In genomic region chr7:142284023-142284591, GRCm38 (mm10) we compare ENCODE assay signal across 8 mouse cellular contexts. TPM values are rescaled to one million over a fixed set of nuclear protein-coding genes. Genes with fewer than 3 reads are reported as not detected.
A peak's percentile ranks its signal among the peaks of the same experiment; 100 is the strongest.
DNase-seq lines count a peak whose midpoint lies in the region; ATAC-seq and TF ChIP-seq lines count a peak whose summit lies in the region.

No protein-coding gene starts in this region.

- 0 out of 6 replicates have a peak, but pooled peaks of 1 of the 3 experiments have one; percentile 5 for TF ChIP-seq CTCF in MEL (IDR thresholded peaks at IDR 0.05 in 2 of 3, conservative IDR thresholded peaks at IDR 0.05 in 1 of 3; ENCODE audit: control insufficient read depth in 1 of 3, insufficient read depth in 1 of 3, low read depth in 2 of 3, low read length in 3 of 3, poor library complexity in 1 of 3, severe bottlenecking in 1 of 3)
- TF ChIP-seq CTCF in olfactory bulb, adult 2 months (IDR thresholded peaks at IDR 0.05; ENCODE audit: insufficient read depth, low read depth, low read length): peak; percentile 7; the same call in 1 of the 2 replicates
- no peak; the same call in 1 of the 2 replicates for TF ChIP-seq CTCF in thymus, adult 2 months (IDR thresholded peaks at IDR 0.05; ENCODE audit: borderline replicate concordance, control insufficient read depth, extremely low read depth, insufficient read depth, low read length, poor library complexity)

- H3K9me3 ChIP-seq in MEL (replicated peaks; ENCODE audit: insufficient read depth, low read length): no peaks in the 10 kb centered on the region
- H3K9me3 ChIP-seq in forebrain, embryonic 14.5 days (replicated peaks; ENCODE audit: control insufficient read depth, low read length): no peaks in the 10 kb centered on the region
- no peaks in the 10 kb centered on the region for H3K9me3 ChIP-seq in lung, embryonic 15.5 days

- 1% methylated on average over 38 of the region's 38 CpGs for WGBS in forebrain, embryonic 14.5 days
- under 1% methylated on average over 38 of the region's 38 CpGs for WGBS in large intestine, adult 2 months
- WGBS in lung, embryonic 15.5 days: under 1% methylated on average over 38 of the region's 38 CpGs
- under 1% methylated on average over 38 of the region's 38 CpGs for WGBS in olfactory bulb, adult 2 months
- under 1% methylated on average over 38 of the region's 38 CpGs for WGBS in thymus, adult 2 months

- H3K36me3 ChIP-seq in MEL (ENCODE audit: control insufficient read depth in 1 of 2, insufficient read depth in 2 of 2, low read length in 2 of 2): no peaks in the 10 kb centered on the region
- H3K36me3 ChIP-seq in forebrain, embryonic 14.5 days (ENCODE audit: control insufficient read depth, insufficient read depth, low read length): no peaks in the 10 kb centered on the region
- H3K36me3 ChIP-seq in lung, embryonic 15.5 days: no peaks in the 10 kb centered on the region
- H3K36me3 ChIP-seq in thymus, adult 2 months (ENCODE audit: control insufficient read depth, insufficient read depth, low read length): no peaks in the 10 kb centered on the region

- no peak for TF ChIP-seq RAD21 in MEL (IDR thresholded peaks at IDR 0.05; ENCODE audit: low read depth, low read length)

- intact Hi-C loops in heart, postnatal 25 days (cut with DNase I): loop anchor here (10.0 kb wide), 1 partner anchor 139 kb away; the partner anchor contains the start of gene Gm45337

- peak overlapping the region; percentile 52 to 64 for H3K4me3 ChIP-seq in MEL (ENCODE audit: control insufficient read depth in 1 of 2, insufficient read depth in 1 of 2, low read depth in 2 of 2, low read length in 2 of 2)
- H3K4me3 ChIP-seq in forebrain, embryonic 14.5 days (ENCODE audit: low read depth, low read length): peak overlapping the region; percentile 47
- H3K4me3 ChIP-seq in lung, embryonic 15.5 days: peak overlapping the region; percentile 50
- peak overlapping the region; percentile 65 for H3K4me3 ChIP-seq in olfactory bulb, adult 2 months (ENCODE audit: insufficient read depth, low read depth, low read length)
- H3K4me3 ChIP-seq in thymus, adult 2 months (ENCODE audit: control insufficient read depth, insufficient read depth, low read length): peak overlapping the region; percentile 61

- peak in 1 of 2 experiments; percentile 53; a peak in 1 of 4 replicates for TF ChIP-seq POLR2A in MEL (IDR thresholded peaks at IDR 0.05; ENCODE audit: control insufficient read depth in 1 of 2, insufficient read depth in 1 of 2, low read depth in 1 of 2, low read length in 2 of 2, poor library complexity in 1 of 2)
- no peak for TF ChIP-seq POLR2A in olfactory bulb, adult 2 months (IDR thresholded peaks at IDR 0.05; ENCODE audit: insufficient read depth, low read depth, low read length)
- TF ChIP-seq POLR2A in thymus, adult 2 months (IDR thresholded peaks at IDR 0.05; ENCODE audit: control insufficient read depth, extremely low read depth, insufficient read depth, low read length, poor library complexity): 0 out of 2 replicates have a peak, but pooled peaks have one; percentile 25

- no peaks in the 10 kb centered on the region for H3K4me1 ChIP-seq in MEL (ENCODE audit: control insufficient read depth in 1 of 2, insufficient read depth in 2 of 2, low read length in 2 of 2)
- H3K4me1 ChIP-seq in forebrain, embryonic 14.5 days (ENCODE audit: control insufficient read depth, insufficient read depth, low read length): peaks cover 3% of the 10 kb centered on the region; the same call in 1 of the 2 replicates
- peaks cover 16% of the 10 kb centered on the region for H3K4me1 ChIP-seq in lung, embryonic 15.5 days
- H3K4me1 ChIP-seq in olfactory bulb, adult 2 months (ENCODE audit: control insufficient read depth, insufficient read depth, low read length): peaks cover 7% of the 10 kb centered on the region; the same call in 1 of the 2 replicates
- H3K4me1 ChIP-seq in thymus, adult 2 months (replicated peaks; ENCODE audit: control insufficient read depth, insufficient read depth, low read length): 0 out of 2 replicates have a peak, but pooled peaks cover 2% of the 10 kb centered on the region

- H3K4me2 ChIP-seq in forebrain, embryonic 14.5 days (ENCODE audit: low read length): peak overlapping the region; percentile 83
- H3K4me2 ChIP-seq in lung, embryonic 15.5 days: peak overlapping the region; percentile 87

- ATAC-seq in cerebellum, adult (ENCODE audit: insufficient number of reproducible peaks, low FRiP score, low TSS enrichment): peak; percentile 37; the same call in 1 of the 2 replicates
- ATAC-seq in forebrain, embryonic 14.5 days: peak; percentile 82
- ATAC-seq in lung, embryonic 15.5 days (ENCODE audit: borderline replicate concordance, extremely low read depth, low FRiP score, low TSS enrichment): peak; percentile 84

- DNase-seq in MEL (ENCODE audit: low read depth, low spot score): peak; percentile 82
- peak; percentile 73 for DNase-seq in forebrain, embryonic 14.5 days (ENCODE audit: low spot score)
- DNase-seq in heart, postnatal 25 days (ENCODE audit: low spot score): peak; percentile 35
- DNase-seq in large intestine, adult 2 months (ENCODE audit: low read depth, low spot score): peak; percentile 28
- peak; percentile 55 for DNase-seq in thymus, adult 2 months

- peak overlapping the region; percentile 54 for H3K27ac ChIP-seq in MEL (ENCODE audit: control insufficient read depth, low read depth, low read length)
- peak overlapping the region; percentile 67 for H3K27ac ChIP-seq in forebrain, embryonic 14.5 days (ENCODE audit: low read depth, low read length)
- peak overlapping the region; percentile 92 for H3K27ac ChIP-seq in lung, embryonic 15.5 days
- H3K27ac ChIP-seq in olfactory bulb, adult 2 months (ENCODE audit: insufficient read depth, low read depth, low read length): peak overlapping the region; percentile 51
- no peak overlapping the region for H3K27ac ChIP-seq in thymus, adult 2 months (ENCODE audit: control insufficient read depth, insufficient read depth, low read length)

- H3K9ac ChIP-seq in MEL (ENCODE audit: control insufficient read depth, low read depth, low read length, poor library complexity, severe bottlenecking): peak overlapping the region; percentile 64
- peak overlapping the region; percentile 61 for H3K9ac ChIP-seq in forebrain, embryonic 14.5 days (ENCODE audit: low read length)
- H3K9ac ChIP-seq in lung, embryonic 15.5 days: peak overlapping the region; percentile 61

- no peaks in the 10 kb centered on the region; the same call in 1 of the 2 replicates for H3K79me2 ChIP-seq in MEL (ENCODE audit: control insufficient read depth, insufficient read depth, low read length, poor library complexity)

- TF ChIP-seq EP300 in MEL (IDR thresholded peaks at IDR 0.05; ENCODE audit: low read depth in 1 of 2, low read length in 2 of 2): no peak

- H3K27me3 ChIP-seq in MEL (ENCODE audit: control insufficient read depth in 1 of 2, insufficient read depth in 2 of 2, low read length in 2 of 2): no peaks in the 10 kb centered on the region; a peak in 2 of 4 replicates
- no peaks in the 10 kb centered on the region for H3K27me3 ChIP-seq in forebrain, embryonic 14.5 days (replicated peaks; ENCODE audit: control insufficient read depth, insufficient read depth, low read length)
- H3K27me3 ChIP-seq in lung, embryonic 15.5 days: no peaks in the 10 kb centered on the region
- no peaks in the 10 kb centered on the region; the same call in 1 of the 2 replicates for H3K27me3 ChIP-seq in thymus, adult 2 months (ENCODE audit: control insufficient read depth, insufficient read depth, low read length)

RNA-seq across cellular contexts. Expression of gene Gm4559, which starts 9.9 kb away (rescaled TPM):
- not detected in 2 replicates for total RNA-seq in MEL (2012; rRNA removed)
- not detected for polyA plus RNA-seq in MEL (2012; ENCODE audit: insufficient read depth in 1 of 2, insufficient read length in 2 of 2, low read depth in 1 of 2, low replicate concordance in 2 of 2, missing spikeins in 1 of 2)
- polyA plus RNA-seq in forebrain, embryonic 14.5 days (2014; fragmentation: Nextera tagmentation; extraction: Ambion mirVana): not detected in 2 replicates
- not detected for total RNA-seq in heart, postnatal 25 days (2021)
- not detected in 2 replicates for polyA plus RNA-seq in large intestine, adult 2 months (2012; rRNA removed)
- polyA plus RNA-seq in lung, embryonic 15.5 days (2015; fragmentation: Nextera tagmentation; extraction: Ambion mirVana): not detected in 2 replicates
- polyA plus RNA-seq in olfactory bulb, adult 2 months (2012; ENCODE audit: insufficient read depth, insufficient read length, low replicate concordance, missing spikeins): not detected in 2 replicates
- not detected in 2 replicates for polyA plus RNA-seq in thymus, adult 2 months (2012; rRNA removed)

RNA-seq across cellular contexts. Expression of gene Krtap5-1, which starts 12.8 kb away (rescaled TPM):
- not detected in 2 replicates for total RNA-seq in MEL (2012; rRNA removed)
- not detected for polyA plus RNA-seq in MEL (2012; ENCODE audit: insufficient read depth in 1 of 2, insufficient read length in 2 of 2, low read depth in 1 of 2, low replicate concordance in 2 of 2, missing spikeins in 1 of 2)
- polyA plus RNA-seq in forebrain, embryonic 14.5 days (2014; fragmentation: Nextera tagmentation; extraction: Ambion mirVana): not detected in 2 replicates
- not detected for total RNA-seq in heart, postnatal 25 days (2021)
- polyA plus RNA-seq in large intestine, adult 2 months (2012; rRNA removed): not detected in 2 replicates
- not detected in 2 replicates for polyA plus RNA-seq in lung, embryonic 15.5 days (2015; fragmentation: Nextera tagmentation; extraction: Ambion mirVana)
- not detected in 2 replicates for polyA plus RNA-seq in olfactory bulb, adult 2 months (2012; ENCODE audit: insufficient read depth, insufficient read length, low replicate concordance, missing spikeins)
- not detected in 2 replicates for polyA plus RNA-seq in thymus, adult 2 months (2012; rRNA removed)

RNA-seq across cellular contexts. Expression of gene Krtap5-4, which starts 19.2 kb away (rescaled TPM):
- total RNA-seq in MEL (2012; rRNA removed): not detected in 2 replicates
- not detected for polyA plus RNA-seq in MEL (2012; ENCODE audit: insufficient read depth in 1 of 2, insufficient read length in 2 of 2, low read depth in 1 of 2, low replicate concordance in 2 of 2, missing spikeins in 1 of 2)
- not detected in 2 replicates for polyA plus RNA-seq in forebrain, embryonic 14.5 days (2014; fragmentation: Nextera tagmentation; extraction: Ambion mirVana)
- total RNA-seq in heart, postnatal 25 days (2021): not detected
- polyA plus RNA-seq in large intestine, adult 2 months (2012; rRNA removed): not detected in 2 replicates
- not detected in 2 replicates for polyA plus RNA-seq in lung, embryonic 15.5 days (2015; fragmentation: Nextera tagmentation; extraction: Ambion mirVana)
- not detected in 2 replicates for polyA plus RNA-seq in olfactory bulb, adult 2 months (2012; ENCODE audit: insufficient read depth, insufficient read length, low replicate concordance, missing spikeins)
- polyA plus RNA-seq in thymus, adult 2 months (2012; rRNA removed): not detected in 2 replicates

RNA-seq across cellular contexts. Expression of gene Gm2431, which starts 26.0 kb away (rescaled TPM):
- total RNA-seq in MEL (2012; rRNA removed): not detected in 2 replicates
- not detected for polyA plus RNA-seq in MEL (2012; ENCODE audit: insufficient read depth in 1 of 2, insufficient read length in 2 of 2, low read depth in 1 of 2, low replicate concordance in 2 of 2, missing spikeins in 1 of 2)
- polyA plus RNA-seq in forebrain, embryonic 14.5 days (2014; fragmentation: Nextera tagmentation; extraction: Ambion mirVana): not detected in 2 replicates
- total RNA-seq in heart, postnatal 25 days (2021): not detected
- not detected in 2 replicates for polyA plus RNA-seq in large intestine, adult 2 months (2012; rRNA removed)
- polyA plus RNA-seq in lung, embryonic 15.5 days (2015; fragmentation: Nextera tagmentation; extraction: Ambion mirVana): not detected in 2 replicates
- not detected in 2 replicates for polyA plus RNA-seq in olfactory bulb, adult 2 months (2012; ENCODE audit: insufficient read depth, insufficient read length, low replicate concordance, missing spikeins)
- not detected in 2 replicates for polyA plus RNA-seq in thymus, adult 2 months (2012; rRNA removed)

RNA-seq across cellular contexts. Expression of gene Gm40460, which starts 43.2 kb away (rescaled TPM):
- total RNA-seq in MEL (2012; rRNA removed): not detected in 2 replicates
- not detected for polyA plus RNA-seq in MEL (2012; ENCODE audit: insufficient read depth in 1 of 2, insufficient read length in 2 of 2, low read depth in 1 of 2, low replicate concordance in 2 of 2, missing spikeins in 1 of 2)
- polyA plus RNA-seq in forebrain, embryonic 14.5 days (2014; fragmentation: Nextera tagmentation; extraction: Ambion mirVana): not detected in 2 replicates
- total RNA-seq in heart, postnatal 25 days (2021): not detected
- not detected in 2 replicates for polyA plus RNA-seq in large intestine, adult 2 months (2012; rRNA removed)
- polyA plus RNA-seq in lung, embryonic 15.5 days (2015; fragmentation: Nextera tagmentation; extraction: Ambion mirVana): not detected in 2 replicates
- polyA plus RNA-seq in olfactory bulb, adult 2 months (2012; ENCODE audit: insufficient read depth, insufficient read length, low replicate concordance, missing spikeins): not detected in 2 replicates
- 0.19 TPM in 1 of 2 replicates, not detected in the other for polyA plus RNA-seq in thymus, adult 2 months (2012; rRNA removed)

Comparison
In these comparisons a context has a peak if more than half of its experiments do, and no peak if none do; other contexts are left out.
1. DNase-seq: peak in every context shown above with its lines; median percentile 82 in MEL; 73 in forebrain, embryonic 14.5 days; 55 in thymus, adult 2 months; 35 in heart, postnatal 25 days; 28 in large intestine, adult 2 months.